Comparison of ENCODE assay signal across 26 mouse cellular contexts in the genomic region with DNA sequence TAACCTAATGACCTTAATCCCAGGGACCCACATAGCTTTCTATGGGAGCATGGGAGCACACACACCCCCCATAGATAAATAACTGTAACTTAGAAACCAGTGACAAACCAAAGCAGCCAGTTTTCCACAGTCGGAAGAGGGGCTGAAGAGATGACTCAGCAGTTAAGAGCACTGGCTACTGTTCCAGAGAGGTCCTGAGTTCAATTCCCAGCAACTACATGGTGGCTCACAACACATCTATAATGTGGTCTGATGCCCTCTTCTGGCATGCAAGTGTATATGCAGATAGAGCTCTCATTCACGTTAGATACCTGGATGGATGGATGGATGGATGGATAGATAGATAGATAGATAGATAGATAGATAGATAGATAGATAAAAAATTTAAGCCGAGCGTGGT. TPM values are rescaled to one million over a fixed set of nuclear protein-coding genes. Genes with fewer than 3 reads are reported as not detected.
DNase-seq lines count a peak whose midpoint lies in the region; ATAC-seq and TF ChIP-seq lines count a peak whose summit lies in the region.
"Had no signal": no experiment of that assay in that cellular context is flagged by ENCODE, and none has a peak within 500 bp of the region (broad histone marks: within the 10 kb centered on the region; RNA-seq: fewer than 3 reads in every experiment).

No protein-coding gene starts in this region.

- TF ChIP-seq POLR2A in ES-Bruce4 (IDR thresholded peaks at IDR 0.05; ENCODE audit: insufficient read depth, low read length): no peak
- no peak for TF ChIP-seq POLR2A in bone marrow, adult 2 months (IDR thresholded peaks at IDR 0.05; ENCODE audit: borderline replicate concordance, control insufficient read depth, low read depth, low read length)

- TF ChIP-seq EP300 in lung, postnatal 0 days (IDR thresholded peaks at IDR 0.05): no peak
- TF ChIP-seq EP300 in ES-Bruce4 (IDR thresholded peaks at IDR 0.05; ENCODE audit: insufficient read depth, low read depth, low read length): no peak

- no peak overlapping the region for H3K9ac ChIP-seq in hindbrain, postnatal 0 days (replicated peaks; ENCODE audit: low read length)
- no peak overlapping the region for H3K9ac ChIP-seq in hindbrain, embryonic 11.5 days (ENCODE audit: low read depth, low read length)
- no peak overlapping the region for H3K9ac ChIP-seq in lung, postnatal 0 days (replicated peaks; ENCODE audit: low read depth)
- no peak overlapping the region for H3K9ac ChIP-seq in ES-Bruce4 (ENCODE audit: low read depth, poor library complexity, severe bottlenecking)
- H3K9ac ChIP-seq in hindbrain, embryonic 16.5 days (ENCODE audit: low read depth, low read length): no peak overlapping the region
- H3K9ac ChIP-seq: forebrain, embryonic 15.5 days; hindbrain, embryonic 13.5 days; liver, embryonic 13.5 days; neural tube, embryonic 15.5 days had no signal

- no peaks in the 10 kb centered on the region for H3K4me1 ChIP-seq in hindbrain, postnatal 0 days (ENCODE audit: insufficient read depth, low read length)
- H3K4me1 ChIP-seq in hindbrain, embryonic 11.5 days (replicated peaks; ENCODE audit: control insufficient read depth, insufficient read depth, low read length): no peaks in the 10 kb centered on the region
- no peaks in the 10 kb centered on the region; the same call in 1 of the 2 replicates for H3K4me1 ChIP-seq in lung, postnatal 0 days (ENCODE audit: insufficient read depth, low read depth, low read length)
- H3K4me1 ChIP-seq in ES-Bruce4 (ENCODE audit: control insufficient read depth, insufficient read depth, low read length): no peaks in the 10 kb centered on the region
- no peaks in the 10 kb centered on the region; the same call in none of the 2 replicates for H3K4me1 ChIP-seq in bone marrow, adult 2 months (ENCODE audit: control insufficient read depth, insufficient read depth, low read length)
- no peaks in the 10 kb centered on the region; the same call in 1 of the 2 replicates for H3K4me1 ChIP-seq in hindbrain, embryonic 16.5 days (ENCODE audit: control insufficient read depth, insufficient read depth, low read depth, low read length)

- no peak overlapping the region for H3K27ac ChIP-seq in hindbrain, postnatal 0 days
- H3K27ac ChIP-seq in hindbrain, embryonic 11.5 days (ENCODE audit: low read depth, low read length): no peak overlapping the region
- no peak overlapping the region for H3K27ac ChIP-seq in lung, postnatal 0 days (ENCODE audit: low read length)
- no peak overlapping the region for H3K27ac ChIP-seq in ES-Bruce4 (ENCODE audit: insufficient read depth, low read length)
- no peak overlapping the region for H3K27ac ChIP-seq in bone marrow, adult 2 months (ENCODE audit: control insufficient read depth, insufficient read depth, low read depth, low read length, poor library complexity)
- no peak overlapping the region for H3K27ac ChIP-seq in hindbrain, embryonic 16.5 days (ENCODE audit: low read depth, low read length)
- H3K27ac ChIP-seq: forebrain, embryonic 15.5 days; hindbrain, embryonic 13.5 days; limb, embryonic 10.5 days; midbrain, embryonic 10.5 days; neural tube, embryonic 15.5 days had no signal

- no peaks in the 10 kb centered on the region for H3K27me3 ChIP-seq in hindbrain, postnatal 0 days (ENCODE audit: insufficient read depth, low read length)
- no peaks in the 10 kb centered on the region for H3K27me3 ChIP-seq in hindbrain, embryonic 11.5 days (ENCODE audit: control insufficient read depth, insufficient read depth, low read length)
- no peaks in the 10 kb centered on the region for H3K27me3 ChIP-seq in lung, postnatal 0 days (replicated peaks; ENCODE audit: insufficient read depth, low read length)
- H3K27me3 ChIP-seq in ES-Bruce4 (ENCODE audit: control insufficient read depth, insufficient read depth, low read length, poor library complexity, severe bottlenecking): no peaks in the 10 kb centered on the region
- H3K27me3 ChIP-seq in hindbrain, embryonic 16.5 days (replicated peaks; ENCODE audit: control insufficient read depth, insufficient read depth, low read length): no peaks in the 10 kb centered on the region
- H3K27me3 ChIP-seq: forebrain, embryonic 15.5 days; hindbrain, embryonic 13.5 days; liver, embryonic 13.5 days; neural tube, embryonic 15.5 days had no signal

- no peak for ATAC-seq in hindbrain, postnatal 0 days
- no peak for ATAC-seq in hindbrain, embryonic 11.5 days (ENCODE audit: low FRiP score)
- no peak for ATAC-seq in lung, postnatal 0 days
- ATAC-seq in hindbrain, embryonic 16.5 days: no peak
- ATAC-seq: forebrain, embryonic 15.5 days had no signal

- TF ChIP-seq CTCF in hindbrain, postnatal 0 days (IDR thresholded peaks at IDR 0.05; ENCODE audit: low read depth): peak; percentile 29; the same call in 1 of the 2 replicates
- TF ChIP-seq CTCF in lung, postnatal 0 days (IDR thresholded peaks at IDR 0.05): peak; percentile 44
- TF ChIP-seq CTCF in ES-Bruce4 (IDR thresholded peaks at IDR 0.05; ENCODE audit: low read depth, low read length): peak; percentile 23
- 0 out of 2 replicates have a peak, but pooled peaks have one; percentile 5 for TF ChIP-seq CTCF in bone marrow, adult 2 months (IDR thresholded peaks at IDR 0.05; ENCODE audit: control insufficient read depth, insufficient read depth, low read length)

- H3K4me2 ChIP-seq in hindbrain, postnatal 0 days (ENCODE audit: low read depth, low read length): no peak overlapping the region
- H3K4me2 ChIP-seq in hindbrain, embryonic 11.5 days (replicated peaks; ENCODE audit: low read depth, low read length): no peak overlapping the region
- no peak overlapping the region for H3K4me2 ChIP-seq in lung, postnatal 0 days (replicated peaks; ENCODE audit: low read depth, low read length)
- H3K4me2 ChIP-seq in hindbrain, embryonic 16.5 days (ENCODE audit: low read length): no peak overlapping the region
- H3K4me2 ChIP-seq: forebrain, embryonic 15.5 days; hindbrain, embryonic 13.5 days; liver, embryonic 13.5 days; neural tube, embryonic 15.5 days had no signal

- no peak overlapping the region for H3K4me3 ChIP-seq in hindbrain, postnatal 0 days (ENCODE audit: low read length)
- H3K4me3 ChIP-seq in hindbrain, embryonic 11.5 days (ENCODE audit: low read depth, low read length): no peak overlapping the region
- H3K4me3 ChIP-seq in lung, postnatal 0 days (ENCODE audit: low read depth, low read length): no peak overlapping the region
- H3K4me3 ChIP-seq in ES-Bruce4 (ENCODE audit: low read depth, low read length): no peak overlapping the region
- no peak overlapping the region for H3K4me3 ChIP-seq in bone marrow, adult 2 months (replicated peaks; ENCODE audit: control insufficient read depth, low read depth, low read length)
- no peak overlapping the region for H3K4me3 ChIP-seq in hindbrain, embryonic 16.5 days (ENCODE audit: low read length)
- H3K4me3 ChIP-seq: erythroblast, embryonic 14.5 days; forebrain, embryonic 15.5 days; hindbrain, embryonic 13.5 days; limb, embryonic 10.5 days; liver, embryonic 13.5 days; midbrain, embryonic 10.5 days; myocyte; neural tube, embryonic 15.5 days had no signal

- H3K9me3 ChIP-seq in hindbrain, postnatal 0 days (ENCODE audit: low read length): no peaks in the 10 kb centered on the region
- no peaks in the 10 kb centered on the region for H3K9me3 ChIP-seq in hindbrain, embryonic 11.5 days (ENCODE audit: control insufficient read depth, low read length)
- no peaks in the 10 kb centered on the region for H3K9me3 ChIP-seq in lung, postnatal 0 days (ENCODE audit: low read length)
- H3K9me3 ChIP-seq in ES-Bruce4 (replicated peaks; ENCODE audit: control insufficient read depth, insufficient read depth, low read length, poor library complexity, severe bottlenecking): no peaks in the 10 kb centered on the region
- H3K9me3 ChIP-seq in hindbrain, embryonic 16.5 days (ENCODE audit: control insufficient read depth, low read length): no peaks in the 10 kb centered on the region
- H3K9me3 ChIP-seq: forebrain, embryonic 15.5 days; hindbrain, embryonic 13.5 days; limb, embryonic 10.5 days; liver, embryonic 13.5 days; midbrain, embryonic 10.5 days; neural tube, embryonic 15.5 days had no signal

- WGBS in hindbrain, postnatal 0 days: 87% methylated on average over 4 of the region's 4 CpGs
- WGBS in hindbrain, embryonic 11.5 days: 90% methylated on average over 4 of the region's 4 CpGs
- WGBS in lung, postnatal 0 days: 90% methylated on average over 4 of the region's 4 CpGs
- 80% methylated on average over 4 of the region's 4 CpGs for WGBS in bone marrow, adult 2 months
- 93% methylated on average over 4 of the region's 4 CpGs for WGBS in hindbrain, embryonic 16.5 days

- no peaks in the 10 kb centered on the region for H3K36me3 ChIP-seq in hindbrain, postnatal 0 days (ENCODE audit: insufficient read depth, low read length)
- H3K36me3 ChIP-seq in hindbrain, embryonic 11.5 days (ENCODE audit: control insufficient read depth, insufficient read depth, low read length): no peaks in the 10 kb centered on the region
- no peaks in the 10 kb centered on the region for H3K36me3 ChIP-seq in lung, postnatal 0 days (ENCODE audit: insufficient read depth, low read length)
- H3K36me3 ChIP-seq in ES-Bruce4 (ENCODE audit: control insufficient read depth, insufficient read depth, low read length, poor library complexity, severe bottlenecking): no peaks in the 10 kb centered on the region
- H3K36me3 ChIP-seq in hindbrain, embryonic 16.5 days (ENCODE audit: control insufficient read depth, insufficient read depth, low read length): no peaks in the 10 kb centered on the region
- H3K36me3 ChIP-seq: forebrain, embryonic 15.5 days; hindbrain, embryonic 13.5 days; liver, embryonic 13.5 days; midbrain, embryonic 10.5 days; neural tube, embryonic 15.5 days had no signal

- no peak for DNase-seq in hindbrain, postnatal 0 days (ENCODE audit: low spot score)
- DNase-seq in hindbrain, embryonic 11.5 days (ENCODE audit: low spot score): no peak
- DNase-seq in lung, postnatal 0 days (ENCODE audit: low spot score): no peak
- no peak for DNase-seq in lung, postnatal 14 days
- no peak for DNase-seq in kidney, postnatal 4 days
- DNase-seq: adrenal gland, adult 8-10 months; cerebellum, adult 18-20 months; kidney, adult 18-20 months; liver, embryonic 13.5 days; lung, postnatal 36 days; retina, postnatal 1 day; right cerebral cortex, postnatal 4 days; thymus, postnatal 4 days had no signal

RNA-seq across cellular contexts. Expression of a gene that starts 2.9 kb away (rescaled TPM):
- 17.5 and 24.3 TPM in 2 replicates for total RNA-seq in hindbrain, postnatal 0 days (2014; rRNA removed)
- polyA plus RNA-seq in hindbrain, postnatal 0 days (2015; fragmentation: Nextera tagmentation; extraction: Ambion mirVana): 38.0 and 41.1 TPM in 2 replicates
- 43.7 and 51.8 TPM in 2 replicates for polyA plus RNA-seq in hindbrain, embryonic 11.5 days (2014; fragmentation: Nextera tagmentation; extraction: Ambion mirVana)
- polyA plus RNA-seq in lung, postnatal 0 days (2015; fragmentation: Nextera tagmentation; extraction: Ambion mirVana): 18.8 and 19.0 TPM in 2 replicates
- polyA plus RNA-seq in ES-Bruce4 (2011; ENCODE audit: insufficient read depth, insufficient read length, low read depth, missing spikeins): 34.1 and 34.3 TPM in 2 replicates
- polyA plus RNA-seq in bone marrow, adult 2 months (2011; ENCODE audit: insufficient read depth, insufficient read length, low replicate concordance, missing spikeins): 11.2 and 28.8 TPM in 2 replicates
- polyA plus RNA-seq in hindbrain, embryonic 16.5 days (2015; fragmentation: Nextera tagmentation; extraction: Ambion mirVana): 33.0 and 37.8 TPM in 2 replicates

RNA-seq across cellular contexts. Expression of a gene that starts 2.9 kb away (rescaled TPM):
- total RNA-seq in hindbrain, postnatal 0 days (2014; rRNA removed): not detected in 2 replicates
- 0.21 TPM in 1 of 2 replicates, not detected in the other for polyA plus RNA-seq in hindbrain, postnatal 0 days (2015; fragmentation: Nextera tagmentation; extraction: Ambion mirVana)
- polyA plus RNA-seq in hindbrain, embryonic 11.5 days (2014; fragmentation: Nextera tagmentation; extraction: Ambion mirVana): 0.29 and 0.38 TPM in 2 replicates
- 0.29 and 0.30 TPM in 2 replicates for polyA plus RNA-seq in lung, postnatal 0 days (2015; fragmentation: Nextera tagmentation; extraction: Ambion mirVana)
- 0.49 and 0.67 TPM in 2 replicates for polyA plus RNA-seq in ES-Bruce4 (2011; ENCODE audit: insufficient read depth, insufficient read length, low read depth, missing spikeins)
- not detected in 2 replicates for polyA plus RNA-seq in bone marrow, adult 2 months (2011; ENCODE audit: insufficient read depth, insufficient read length, low replicate concordance, missing spikeins)
- polyA plus RNA-seq in hindbrain, embryonic 16.5 days (2015; fragmentation: Nextera tagmentation; extraction: Ambion mirVana): 0.14 and 0.24 TPM in 2 replicates
- total RNA-seq: granulocyte monocyte progenitor cell, adult 5-6 weeks had no signal
- polyA plus RNA-seq: erythroblast, embryonic 14.5 days; large intestine, adult 2 months; liver, embryonic 13.5 days had no signal

RNA-seq across cellular contexts. Expression of a gene that starts 9.1 kb away (rescaled TPM):
- total RNA-seq in hindbrain, postnatal 0 days (2014; rRNA removed): 36.7 and 39.5 TPM in 2 replicates
- polyA plus RNA-seq in hindbrain, postnatal 0 days (2015; fragmentation: Nextera tagmentation; extraction: Ambion mirVana): 12.3 and 12.8 TPM in 2 replicates
- 0.82 and 1.2 TPM in 2 replicates for polyA plus RNA-seq in hindbrain, embryonic 11.5 days (2014; fragmentation: Nextera tagmentation; extraction: Ambion mirVana)
- polyA plus RNA-seq in lung, postnatal 0 days (2015; fragmentation: Nextera tagmentation; extraction: Ambion mirVana): 9.8 and 10.3 TPM in 2 replicates
- not detected in 2 replicates for polyA plus RNA-seq in ES-Bruce4 (2011; ENCODE audit: insufficient read depth, insufficient read length, low read depth, missing spikeins)
- 3.3 TPM in 1 of 2 replicates, not detected in the other for polyA plus RNA-seq in bone marrow, adult 2 months (2011; ENCODE audit: insufficient read depth, insufficient read length, low replicate concordance, missing spikeins)
- 8.5 and 9.5 TPM in 2 replicates for polyA plus RNA-seq in hindbrain, embryonic 16.5 days (2015; fragmentation: Nextera tagmentation; extraction: Ambion mirVana)
- total RNA-seq: granulocyte monocyte progenitor cell, adult 5-6 weeks had no signal
- polyA plus RNA-seq: limb, embryonic 10.5 days had no signal

RNA-seq across cellular contexts. Expression of a gene that starts 14.7 kb away (rescaled TPM):
- 2.8 and 4.0 TPM in 2 replicates for total RNA-seq in hindbrain, postnatal 0 days (2014; rRNA removed)
- 0.24 and 0.50 TPM in 2 replicates for polyA plus RNA-seq in hindbrain, postnatal 0 days (2015; fragmentation: Nextera tagmentation; extraction: Ambion mirVana)
- polyA plus RNA-seq in hindbrain, embryonic 11.5 days (2014; fragmentation: Nextera tagmentation; extraction: Ambion mirVana): 0.10 and 0.23 TPM in 2 replicates
- 0.08 TPM in 1 of 2 replicates, not detected in the other for polyA plus RNA-seq in lung, postnatal 0 days (2015; fragmentation: Nextera tagmentation; extraction: Ambion mirVana)
- polyA plus RNA-seq in ES-Bruce4 (2011; ENCODE audit: insufficient read depth, insufficient read length, low read depth, missing spikeins): not detected in 2 replicates
- 0.95 TPM in 1 of 2 replicates, not detected in the other for polyA plus RNA-seq in bone marrow, adult 2 months (2011; ENCODE audit: insufficient read depth, insufficient read length, low replicate concordance, missing spikeins)
- 0.20 and 0.31 TPM in 2 replicates for polyA plus RNA-seq in hindbrain, embryonic 16.5 days (2015; fragmentation: Nextera tagmentation; extraction: Ambion mirVana)
- polyA plus RNA-seq: erythroblast, embryonic 14.5 days; heart, embryonic 14.5 days; large intestine, adult 2 months; liver, embryonic 13.5 days had no signal

RNA-seq across cellular contexts. Expression of a gene that starts 18.1 kb away (rescaled TPM):
- 23.7 and 29.5 TPM in 2 replicates for total RNA-seq in hindbrain, postnatal 0 days (2014; rRNA removed)
- 8.0 and 9.0 TPM in 2 replicates for polyA plus RNA-seq in hindbrain, postnatal 0 days (2015; fragmentation: Nextera tagmentation; extraction: Ambion mirVana)
- 13.0 and 14.3 TPM in 2 replicates for polyA plus RNA-seq in hindbrain, embryonic 11.5 days (2014; fragmentation: Nextera tagmentation; extraction: Ambion mirVana)
- 113 and 116 TPM in 2 replicates for polyA plus RNA-seq in lung, postnatal 0 days (2015; fragmentation: Nextera tagmentation; extraction: Ambion mirVana)
- 57.6 and 58.0 TPM in 2 replicates for polyA plus RNA-seq in ES-Bruce4 (2011; ENCODE audit: insufficient read depth, insufficient read length, low read depth, missing spikeins)
- polyA plus RNA-seq in bone marrow, adult 2 months (2011; ENCODE audit: insufficient read depth, insufficient read length, low replicate concordance, missing spikeins): 3.5 and 6.3 TPM in 2 replicates
- polyA plus RNA-seq in hindbrain, embryonic 16.5 days (2015; fragmentation: Nextera tagmentation; extraction: Ambion mirVana): 12.3 and 15.3 TPM in 2 replicates
- polyA plus RNA-seq: erythroblast, embryonic 14.5 days had no signal
